ENCODE assay signal across 8 mouse cellular contexts in genomic region chr4:46388556-46388955, GRCm38 (mm10). TPM values are rescaled to one million over a fixed set of nuclear protein-coding genes. Genes with fewer than 3 reads are reported as not detected.
DNase-seq lines count a peak whose midpoint lies in the region; ATAC-seq and TF ChIP-seq lines count a peak whose summit lies in the region.

No protein-coding gene starts in this region.

- no peaks in the 10 kb centered on the region for H3K9me3 ChIP-seq in heart, postnatal 0 days (replicated peaks; ENCODE audit: control insufficient read depth, low read length)
- no peaks in the 10 kb centered on the region for H3K9me3 ChIP-seq in G1E (replicated peaks)
- H3K9me3 ChIP-seq in forebrain, postnatal 0 days (ENCODE audit: low read length), result no peaks in the 10 kb centered on the region
- H3K9me3 ChIP-seq in midbrain, embryonic 10.5 days (replicated peaks), result no peaks in the 10 kb centered on the region

- H3K4me3 ChIP-seq in heart, postnatal 0 days (ENCODE audit: low read depth, low read length), result peak overlapping the region; percentile 72
- H3K4me3 ChIP-seq in G1E (ENCODE audit: low read depth, low read length), result peak overlapping the region; percentile 79
- peak overlapping the region; percentile 78 for H3K4me3 ChIP-seq in forebrain, postnatal 0 days (ENCODE audit: low read depth, low read length)
- H3K4me3 ChIP-seq in midbrain, embryonic 10.5 days, result peak overlapping the region; percentile 73

- no peaks in the 10 kb centered on the region for H3K27me3 ChIP-seq in heart, postnatal 0 days (ENCODE audit: control insufficient read depth, insufficient read depth, low read length)
- H3K27me3 ChIP-seq in G1E (ENCODE audit: insufficient read depth, low read length), result no peaks in the 10 kb centered on the region
- no peaks in the 10 kb centered on the region for H3K27me3 ChIP-seq in forebrain, postnatal 0 days (ENCODE audit: insufficient read depth, low read length)
- H3K27me3 ChIP-seq in midbrain, embryonic 10.5 days (ENCODE audit: low read depth, poor library complexity, severe bottlenecking), result no peaks in the 10 kb centered on the region

- TF ChIP-seq EP300 in heart, postnatal 0 days (IDR thresholded peaks at IDR 0.05; ENCODE audit: low read depth), result no peak

- H3K4me2 ChIP-seq in heart, postnatal 0 days (ENCODE audit: low read depth, low read length), result peak overlapping the region; percentile 68
- peak overlapping the region; percentile 67 for H3K4me2 ChIP-seq in forebrain, postnatal 0 days (ENCODE audit: low read depth)

- H3K27ac ChIP-seq in heart, postnatal 0 days (ENCODE audit: low read depth), result peak overlapping the region; percentile 91
- H3K27ac ChIP-seq in forebrain, postnatal 0 days (ENCODE audit: low read depth, low read length), result peak overlapping the region; percentile 94; the same call in 1 of the 2 replicates
- peak overlapping the region; percentile 99 for H3K27ac ChIP-seq in midbrain, embryonic 10.5 days (replicated peaks)

- H3K9ac ChIP-seq in heart, postnatal 0 days (replicated peaks; ENCODE audit: low read depth, low read length), result 0 out of 2 replicates have a peak overlapping the region, but pooled peaks have one; percentile 82
- peak overlapping the region; percentile 89 for H3K9ac ChIP-seq in forebrain, postnatal 0 days

- no peak for DNase-seq in heart, postnatal 0 days (ENCODE audit: low spot score)
- no peak for DNase-seq in heart, adult 9 months (ENCODE audit: low spot score in 2 of 2)
- DNase-seq in G1E (ENCODE audit: low spot score), result no peak
- DNase-seq in forebrain, postnatal 0 days, result no peak
- DNase-seq in midbrain, embryonic 10.5 days (ENCODE audit: low spot score), result no peak
- no peak for DNase-seq in adrenal gland, adult 2 months
- no peak for DNase-seq in embryo, embryonic 9.5 days (ENCODE audit: extremely low spot score)
- no peak for DNase-seq in layer of hippocampus, adult 18-20 months (ENCODE audit: low spot score in 2 of 2)

- peaks cover 27% of the 10 kb centered on the region for H3K36me3 ChIP-seq in heart, postnatal 0 days (replicated peaks; ENCODE audit: control insufficient read depth, insufficient read depth, low read length)
- peaks cover 63% of the 10 kb centered on the region for H3K36me3 ChIP-seq in G1E (replicated peaks)
- H3K36me3 ChIP-seq in forebrain, postnatal 0 days (ENCODE audit: insufficient read depth), result peaks cover 12% of the 10 kb centered on the region; the same call in 1 of the 2 replicates
- peaks cover 39% of the 10 kb centered on the region for H3K36me3 ChIP-seq in midbrain, embryonic 10.5 days

- no peak for ATAC-seq in heart, postnatal 0 days (ENCODE audit: insufficient read depth, low read depth)
- no peak for ATAC-seq in G1E (ENCODE audit: extremely low read depth, insufficient number of reproducible peaks, low FRiP score, poor library complexity, severe bottlenecking)
- no peak for ATAC-seq in forebrain, postnatal 0 days

- 23% methylated on average over 5 of the region's 5 CpGs for WGBS in heart, postnatal 0 days
- 39% methylated on average over 5 of the region's 5 CpGs for WGBS in forebrain, postnatal 0 days
- WGBS in midbrain, embryonic 10.5 days, result 51% methylated on average over 5 of the region's 5 CpGs

- H3K4me1 ChIP-seq in heart, postnatal 0 days (ENCODE audit: control insufficient read depth, insufficient read depth), result 0 out of 2 replicates have a peak, but pooled peaks cover 4% of the 10 kb centered on the region
- peaks cover 28% of the 10 kb centered on the region for H3K4me1 ChIP-seq in G1E (ENCODE audit: insufficient read depth, low read depth, low read length)
- no peaks in the 10 kb centered on the region for H3K4me1 ChIP-seq in forebrain, postnatal 0 days (ENCODE audit: insufficient read depth)
- peaks cover 12% of the 10 kb centered on the region for H3K4me1 ChIP-seq in midbrain, embryonic 10.5 days

- no peak for TF ChIP-seq CTCF in heart, postnatal 0 days (IDR thresholded peaks at IDR 0.05; ENCODE audit: low read depth)
- TF ChIP-seq CTCF in G1E (IDR thresholded peaks at IDR 0.05; ENCODE audit: low read depth, low read length), result no peak
- no peak for TF ChIP-seq CTCF in forebrain, postnatal 0 days (IDR thresholded peaks at IDR 0.05; ENCODE audit: low read depth)

RNA-seq across cellular contexts. Expression of gene Trmo, which starts 0.7 kb away (rescaled TPM):
- total RNA-seq in heart, postnatal 0 days (2014; rRNA removed; ENCODE audit: low replicate concordance), result 3.9 and 12.1 TPM in 2 replicates
- polyA plus RNA-seq in heart, postnatal 0 days (2015; fragmentation: Nextera tagmentation; extraction: Ambion mirVana), result 5.8 and 6.5 TPM in 2 replicates
- total RNA-seq in G1E (2014; fragmentation: Nextera tagmentation) (7.1 and 12.9 TPM in 2 replicates), G1E (2017) (17.9 and 20.4 TPM in 2 replicates)
- 2.9 and 4.2 TPM in 2 replicates for polyA plus RNA-seq in G1E (2012)
- 9.0 and 10.4 TPM in 2 replicates for total RNA-seq in forebrain, postnatal 0 days (2014; rRNA removed)
- 6.5 and 6.7 TPM in 2 replicates for polyA plus RNA-seq in forebrain, postnatal 0 days (2015; fragmentation: Nextera tagmentation; extraction: Ambion mirVana)
- polyA plus RNA-seq in midbrain, embryonic 10.5 days (2016; fragmentation: Nextera tagmentation; extraction: Ambion mirVana), result 10.7 and 12.9 TPM in 2 replicates
- total RNA-seq in adrenal gland, adult 2 months (2021), result 1 to 10 TPM; 4.8 to 7.1 TPM
- 2.5 and 4.3 TPM in 2 replicates for polyA plus RNA-seq in adrenal gland, adult 2 months (2012; rRNA removed)
- total RNA-seq in layer of hippocampus, adult 18-20 months (2021), result 1 to 10 TPM; 4.8 to 5.3 TPM

RNA-seq across cellular contexts. Expression of gene Hemgn, which starts 24.8 kb away (rescaled TPM):
- 0.27 TPM in 1 of 2 replicates, not detected in the other for total RNA-seq in heart, postnatal 0 days (2014; rRNA removed; ENCODE audit: low replicate concordance)
- 0.37 TPM in 1 of 2 replicates, not detected in the other for polyA plus RNA-seq in heart, postnatal 0 days (2015; fragmentation: Nextera tagmentation; extraction: Ambion mirVana)
- total RNA-seq in G1E (2014; fragmentation: Nextera tagmentation), result 39.3 and 132 TPM in 2 replicates
- 20.9 and 24.3 TPM in 2 replicates for total RNA-seq in G1E (2017)
- 5.8 and 6.3 TPM in 2 replicates for polyA plus RNA-seq in G1E (2012)
- total RNA-seq in forebrain, postnatal 0 days (2014; rRNA removed), result not detected in 2 replicates
- polyA plus RNA-seq in forebrain, postnatal 0 days (2015; fragmentation: Nextera tagmentation; extraction: Ambion mirVana), result not detected in 2 replicates
- 13.4 and 14.5 TPM in 2 replicates for polyA plus RNA-seq in midbrain, embryonic 10.5 days (2016; fragmentation: Nextera tagmentation; extraction: Ambion mirVana)
- total RNA-seq in adrenal gland, adult 2 months (2021), result not detected
- polyA plus RNA-seq in adrenal gland, adult 2 months (2012; rRNA removed), result not detected in 2 replicates
- not detected for total RNA-seq in layer of hippocampus, adult 18-20 months (2021)

RNA-seq across cellular contexts. Expression of gene Foxe1, which starts 45.1 kb away (rescaled TPM):
- total RNA-seq in heart, postnatal 0 days (2014; rRNA removed; ENCODE audit: low replicate concordance), result 1.1 TPM in 1 of 2 replicates, not detected in the other
- 0.05 TPM in 1 of 2 replicates, not detected in the other for polyA plus RNA-seq in heart, postnatal 0 days (2015; fragmentation: Nextera tagmentation; extraction: Ambion mirVana)
- not detected in 2 replicates for total RNA-seq in G1E (2014; fragmentation: Nextera tagmentation)
- not detected in 2 replicates for total RNA-seq in G1E (2017)
- not detected in 2 replicates for polyA plus RNA-seq in G1E (2012)
- 0.05 TPM in 1 of 2 replicates, not detected in the other for total RNA-seq in forebrain, postnatal 0 days (2014; rRNA removed)
- polyA plus RNA-seq in forebrain, postnatal 0 days (2015; fragmentation: Nextera tagmentation; extraction: Ambion mirVana), result not detected in 2 replicates
- polyA plus RNA-seq in midbrain, embryonic 10.5 days (2016; fragmentation: Nextera tagmentation; extraction: Ambion mirVana), result 0.07 TPM in 1 of 2 replicates, not detected in the other
- total RNA-seq in adrenal gland, adult 2 months (2021), result not detected
- 0.42 and 0.44 TPM in 2 replicates for polyA plus RNA-seq in adrenal gland, adult 2 months (2012; rRNA removed)
- not detected for total RNA-seq in layer of hippocampus, adult 18-20 months (2021)

Comparison
In these comparisons a context has a peak if more than half of its experiments do, and no peak if none do; other contexts are left out.
1. RNA of gene Hemgn, which starts 24.8 kb away (total RNA-seq): 20.9 to 132 TPM in G1E; not detected in adrenal gland, adult 2 months, not detected in layer of hippocampus, adult 18-20 months, 0.27 TPM in heart, postnatal 0 days and not detected in forebrain, postnatal 0 days; every median in the first group is over 10 times any median in the second.
2. Peak in every context shown above with its lines, with median percentiles within 50 percentile points of each other: H3K27ac ChIP-seq and H3K4me3 ChIP-seq.